Mouse (Mus musculus) adrenal gland, adult (tissue): ENCODE measurements around the gene Mdfic.

ENCODE experiments used
- DNase-seq, 2 experiments: peaks; one replicate each; pipeline ENCODE4 v3.0.0; 2022 to 2023; ENCODE audit warnings: low spot score in 1 of 2; ENCODE audit not compliant: inconsistent age in 2 of 2

The Mdfic gene

DNA sequence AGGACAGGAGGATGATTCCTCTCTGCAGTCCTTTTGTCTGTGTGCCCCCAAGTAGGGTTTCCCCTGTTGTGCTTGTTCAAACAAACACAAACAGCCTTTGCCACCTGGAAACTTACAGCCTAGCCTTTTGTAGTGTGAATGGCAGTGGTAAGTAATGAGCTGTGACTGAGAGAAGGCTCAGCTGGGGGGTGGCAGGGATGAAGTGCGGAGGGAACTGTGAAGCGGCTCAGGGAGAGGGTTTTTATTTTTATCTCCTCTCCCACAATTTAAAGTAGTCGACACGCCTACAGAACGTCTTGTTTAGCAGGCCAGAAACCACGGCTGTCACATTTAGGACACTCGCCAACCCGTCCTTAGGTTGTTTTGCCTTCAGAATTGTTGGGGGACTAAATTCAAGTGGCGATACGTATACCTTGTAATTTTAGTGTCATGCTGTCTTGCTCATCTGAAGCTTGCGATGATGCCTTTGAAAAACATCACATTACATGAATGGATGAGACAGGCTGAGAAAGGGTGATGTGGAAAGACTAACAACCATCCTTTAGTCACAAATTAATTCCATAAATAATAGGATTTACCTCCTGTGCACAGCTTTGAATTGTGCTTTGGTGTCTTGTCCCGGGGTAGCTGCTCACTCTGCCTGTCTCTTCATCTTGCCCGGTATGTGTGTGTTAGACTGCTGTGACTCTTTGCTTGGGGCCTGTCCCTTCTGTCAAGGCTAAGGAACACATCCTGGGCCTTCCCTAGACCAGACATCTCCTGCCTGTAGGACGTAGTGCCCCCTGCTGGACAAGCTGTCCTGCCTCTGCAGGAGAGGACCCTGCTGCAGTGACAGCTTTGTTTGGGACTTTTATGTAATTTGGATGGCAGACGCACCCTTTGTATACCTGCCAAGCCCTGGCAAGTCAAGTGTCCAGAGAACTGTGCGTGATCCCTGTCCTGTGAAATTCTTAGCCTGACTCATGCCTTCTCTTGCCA, 69.4 kb downstream of the Mdfic start:
- DNase-seq: peak; percentile 85 to 93

DNA sequence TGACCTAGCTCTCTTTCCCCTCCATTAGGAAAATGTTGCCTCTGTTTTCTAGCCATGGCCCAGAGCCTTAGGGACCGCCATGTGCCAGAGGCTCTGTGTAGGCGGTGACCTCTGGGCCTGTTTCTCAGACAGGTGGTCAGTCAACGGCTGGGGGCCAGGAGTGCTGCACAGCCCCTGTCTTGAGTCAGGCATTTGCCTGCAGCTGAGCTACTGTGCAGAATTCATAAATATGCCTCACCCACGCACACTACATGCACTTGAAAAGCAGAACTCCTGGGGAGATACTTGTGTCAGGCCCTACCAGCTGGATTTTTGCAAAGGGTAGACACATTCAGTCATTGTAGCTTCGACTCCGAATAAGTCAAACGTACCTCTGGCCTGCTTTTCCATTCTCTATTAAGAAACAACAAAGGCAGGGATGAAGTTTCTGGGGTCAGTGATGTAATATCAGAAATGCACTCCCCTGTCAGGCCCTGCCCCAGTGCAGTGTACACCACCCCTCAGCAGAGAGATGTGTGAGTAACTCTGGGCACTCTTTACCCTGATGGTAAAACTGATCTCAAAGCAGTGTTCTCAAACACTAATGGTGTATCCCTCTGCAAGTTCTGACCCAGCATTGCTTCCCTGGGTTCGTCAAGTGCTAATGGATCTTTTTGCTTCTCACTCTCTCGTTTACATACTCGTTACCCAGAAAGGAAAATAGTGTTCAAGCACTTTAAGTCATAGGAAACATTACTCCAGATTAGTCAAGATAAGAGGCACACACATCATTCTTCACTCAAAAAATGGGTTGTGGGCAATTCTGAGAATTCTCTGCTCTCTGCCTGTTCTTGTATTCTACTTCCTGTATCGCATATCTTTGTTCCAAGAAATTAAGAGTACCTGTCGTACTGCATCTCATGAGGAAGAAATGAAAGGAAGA, 72.5 kb downstream of the Mdfic start:
- DNase-seq: peak; percentile 26 to 77

DNA sequence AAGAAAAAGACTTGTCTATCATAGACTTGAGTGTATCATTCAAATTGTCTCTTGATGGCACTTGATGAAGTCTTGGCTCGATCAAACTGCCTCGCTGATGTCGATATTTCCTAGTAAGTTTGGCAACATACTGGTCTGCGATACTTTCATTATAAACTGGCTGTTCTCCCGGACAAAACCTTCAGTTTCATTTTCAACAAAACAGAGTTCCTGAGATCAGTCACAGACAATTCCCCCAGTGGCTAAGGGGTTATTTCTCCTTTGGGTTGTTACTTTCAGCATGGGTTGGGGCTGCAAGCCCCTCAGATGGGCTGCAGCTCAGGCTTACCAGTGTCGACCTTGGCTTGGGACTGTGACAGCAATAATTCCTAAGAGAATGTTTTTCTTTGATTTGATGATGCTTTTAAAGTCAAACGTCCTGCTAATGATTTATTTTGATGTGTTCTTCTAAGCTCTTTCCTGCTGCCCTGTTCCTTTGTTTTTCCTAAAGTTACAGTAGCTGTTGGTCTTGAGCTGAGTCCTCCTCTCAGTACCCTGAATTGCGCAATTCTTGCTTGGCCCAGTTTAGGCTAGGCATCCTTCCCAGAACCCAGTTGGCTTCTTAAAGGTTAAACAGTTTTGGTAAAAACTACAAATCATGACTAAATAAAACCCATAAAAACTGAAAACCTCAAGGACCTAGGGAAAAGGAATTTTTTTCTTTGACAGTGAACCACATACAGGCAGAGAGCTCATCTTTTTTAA, 73.3 kb downstream of the Mdfic start:
- peak; percentile 81 to 94 for DNase-seq

DNA sequence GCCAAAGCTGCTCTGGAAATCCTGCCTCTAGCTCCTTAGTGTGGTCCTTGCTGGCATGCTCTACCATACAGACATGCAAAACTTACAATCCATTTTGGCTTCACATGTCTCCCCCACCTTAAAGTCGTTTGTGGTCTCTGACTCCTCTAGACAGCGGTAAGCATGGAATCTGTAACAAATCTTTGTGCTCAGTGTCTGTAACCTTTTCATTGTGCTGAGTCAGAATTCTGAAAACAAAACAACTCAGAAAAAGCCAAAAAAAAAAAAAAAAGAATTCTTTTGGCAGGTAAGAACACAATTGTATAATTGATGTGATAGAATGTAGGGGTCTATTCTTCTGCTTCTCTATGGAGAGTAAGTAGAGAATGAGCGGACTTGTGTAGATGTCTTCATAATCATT, 74.3 kb downstream of the Mdfic start:
- DNase-seq: peak in 1 of 2 experiments; percentile 57

DNA sequence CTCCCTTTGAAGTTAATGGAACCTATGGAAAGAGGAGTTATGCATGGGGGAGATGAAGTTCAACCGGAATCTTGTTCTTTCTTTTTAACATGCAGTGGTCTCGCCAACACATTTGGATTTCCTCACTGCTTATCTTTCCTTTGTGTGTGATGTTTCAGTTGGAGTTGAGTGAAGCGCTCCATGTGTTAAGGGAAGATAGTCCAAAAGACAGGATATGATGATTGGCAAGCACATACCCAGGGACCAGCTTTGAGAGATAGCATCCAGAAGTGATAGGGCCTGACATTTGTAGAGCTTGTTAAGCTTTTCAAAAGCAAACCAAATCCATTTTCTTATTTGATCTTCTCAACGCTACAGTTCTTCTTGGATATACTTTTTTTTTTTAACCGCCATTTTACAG, 86.9 kb downstream of the Mdfic start:
- DNase-seq: no peak

DNA sequence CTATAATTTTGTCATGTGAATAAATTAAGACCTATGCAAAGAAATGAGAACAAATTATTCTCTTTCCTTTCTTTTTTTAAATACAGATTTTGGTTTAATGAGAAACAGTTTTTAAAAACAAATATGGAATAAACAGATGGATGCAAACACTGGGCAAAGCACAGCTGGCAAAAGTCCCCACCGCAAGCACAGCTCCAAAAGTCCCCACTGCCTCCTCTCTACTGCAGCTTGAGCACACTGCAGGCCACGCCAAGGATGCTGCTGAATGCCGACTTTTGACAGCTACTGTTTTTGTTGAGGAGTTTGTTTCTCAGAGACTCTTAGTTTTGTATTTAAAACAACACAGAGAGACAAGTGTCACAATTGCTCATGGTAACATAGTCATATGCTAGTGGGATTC, 104.8 kb downstream of the Mdfic start:
- DNase-seq: no peak

DNA sequence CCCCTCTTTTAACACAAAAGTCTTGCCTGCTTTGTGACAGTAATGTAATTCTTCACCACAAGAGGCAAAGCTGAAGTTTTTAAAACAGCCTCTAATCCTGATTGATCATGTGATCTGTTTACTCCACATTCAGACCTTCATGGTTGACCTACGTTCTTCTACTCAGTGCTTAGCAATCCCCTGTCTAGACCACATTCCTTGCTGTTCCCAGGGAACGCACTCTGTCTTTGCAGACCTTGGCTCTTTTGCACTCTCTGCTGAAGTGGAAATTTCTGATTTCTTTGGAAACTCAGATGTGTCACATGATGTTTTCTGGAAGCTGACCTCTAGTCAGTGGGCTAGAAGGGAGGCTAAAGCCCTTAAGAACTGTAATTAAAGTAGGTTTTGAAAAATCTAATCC, 109.4 kb downstream of the Mdfic start:
- DNase-seq: no peak

DNA sequence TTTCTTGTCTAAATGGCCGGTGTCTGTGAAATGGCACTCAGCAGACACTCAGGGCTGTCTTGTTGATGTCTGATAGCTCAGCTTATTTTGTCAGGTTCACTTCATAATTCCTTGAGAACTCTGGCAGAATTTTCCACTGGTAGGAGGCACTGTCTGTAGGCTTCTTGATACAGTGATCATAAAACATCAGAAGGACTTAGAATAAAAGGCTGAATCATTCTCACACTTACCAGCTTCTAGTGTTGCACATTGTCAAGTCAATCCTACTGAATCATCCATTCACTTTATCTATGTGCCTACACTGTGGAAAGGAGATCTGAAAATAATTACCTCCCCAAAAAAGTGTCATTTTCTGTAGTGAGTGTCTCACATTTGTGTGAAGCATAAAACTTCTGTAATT, 110.2 kb downstream of the Mdfic start:
- no peak for DNase-seq

DNA sequence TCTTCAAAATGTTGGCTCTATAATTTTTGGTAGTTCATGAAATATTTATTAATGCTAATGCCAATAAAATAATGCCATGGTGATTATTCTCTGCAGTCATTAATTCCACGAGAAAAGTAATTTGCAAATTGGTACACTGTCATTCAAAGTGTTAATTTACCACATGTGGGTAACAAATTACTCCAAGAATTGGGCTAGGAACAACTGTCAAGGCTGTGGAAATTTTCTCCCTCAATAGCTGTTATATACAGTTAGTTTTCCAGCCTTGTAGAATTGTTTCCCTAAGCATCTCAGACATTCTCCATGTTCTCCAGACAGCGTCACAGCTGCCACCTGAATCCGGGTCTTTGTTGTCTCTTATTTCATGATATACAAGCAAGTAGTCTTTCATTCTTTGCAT, 117.2 kb downstream of the Mdfic start:
- no peak for DNase-seq

DNA sequence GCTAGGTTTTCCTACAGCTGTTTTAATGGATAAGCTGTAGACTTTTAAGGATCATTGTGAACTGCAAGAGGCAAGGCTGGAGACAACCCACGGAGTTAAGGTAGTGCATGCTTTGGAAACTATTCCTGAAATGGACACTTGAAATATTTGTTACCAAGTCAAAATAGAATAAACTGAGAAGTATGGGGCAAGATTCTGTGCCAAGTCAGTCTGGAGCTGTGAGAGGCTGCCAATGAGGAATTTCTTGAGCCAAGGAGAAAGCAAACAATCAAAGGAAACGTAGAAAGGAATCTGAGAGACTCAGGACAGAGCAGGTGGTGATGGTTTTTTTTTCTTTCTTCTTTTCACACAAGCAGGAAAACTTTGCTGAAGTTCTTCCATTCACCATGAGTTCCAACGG, 119.4 kb downstream of the Mdfic start:
- no peak for DNase-seq

DNA sequence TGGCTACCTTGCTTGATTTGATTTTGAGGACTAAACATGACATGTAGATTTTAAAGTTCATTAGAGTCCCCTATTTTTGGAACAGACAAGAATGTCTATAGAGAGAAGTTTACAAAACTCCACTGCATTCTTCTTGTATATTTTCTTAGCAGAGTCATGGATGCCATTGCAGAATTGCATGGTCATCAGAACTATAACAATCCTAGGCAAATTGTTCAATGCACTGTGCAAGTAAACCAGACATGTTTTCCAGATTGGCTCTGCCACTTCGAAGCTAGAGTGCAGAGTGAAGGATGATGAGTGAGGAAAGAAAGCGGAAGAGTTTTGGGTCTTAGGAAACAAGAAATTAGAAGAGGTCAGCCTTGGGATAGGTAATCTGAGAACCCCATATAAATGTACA, 120.0 kb downstream of the Mdfic start:
- DNase-seq: no peak

DNA sequence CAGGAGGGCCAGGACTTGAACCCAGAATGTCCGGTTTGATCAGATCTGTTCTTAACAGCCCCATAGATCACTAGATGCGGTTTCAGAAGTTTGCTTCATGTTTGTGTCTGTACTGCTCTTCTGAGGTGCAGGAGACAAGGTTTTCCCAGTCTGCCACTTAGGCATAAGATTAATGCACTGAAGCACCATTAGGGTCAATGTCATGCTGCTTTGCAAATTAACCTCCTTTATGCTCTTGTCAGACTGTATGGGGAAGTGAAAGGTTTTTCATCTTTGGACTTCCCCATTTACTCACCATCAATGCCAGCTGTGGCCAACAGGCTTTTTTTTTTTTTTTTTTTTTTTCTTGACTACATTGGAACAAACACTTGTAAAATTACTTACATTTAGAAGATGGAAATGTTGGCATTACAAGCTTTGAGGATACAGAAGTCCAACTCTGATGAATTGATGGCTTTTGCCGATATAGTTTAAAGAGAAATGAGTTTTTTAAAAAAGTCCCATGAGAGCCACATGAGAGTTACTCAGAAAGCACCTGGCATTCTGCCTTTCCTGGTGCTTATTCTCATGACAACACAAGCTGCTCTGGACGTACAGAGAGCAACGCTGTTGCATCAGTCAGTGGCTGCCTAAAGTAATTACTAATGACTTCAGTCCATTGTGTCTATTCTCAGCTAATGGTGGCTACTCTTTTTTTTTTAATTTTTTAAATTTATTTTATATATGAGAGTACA, 121.2 kb downstream of the Mdfic start:
- peak in 1 of 2 experiments; percentile 24 for DNase-seq

DNA sequence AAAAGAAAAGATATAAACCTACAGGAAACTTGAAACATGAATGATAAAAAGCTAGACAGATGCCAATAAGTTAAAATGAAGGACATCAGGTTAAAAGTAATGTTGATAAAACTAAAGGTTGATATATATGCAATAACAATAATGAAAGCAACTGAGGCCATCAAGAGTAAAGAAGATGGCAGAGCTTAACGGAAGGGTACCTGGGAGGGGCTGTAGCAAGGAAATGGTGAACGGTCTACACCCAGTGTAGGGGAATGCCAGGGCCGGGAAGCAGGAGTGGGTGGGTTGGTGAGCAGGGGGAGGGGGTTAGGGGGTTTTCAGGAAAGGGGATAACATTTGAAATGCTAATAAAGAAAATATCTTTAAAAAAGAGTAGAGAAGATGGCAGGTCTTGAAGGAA, 122.8 kb downstream of the Mdfic start:
- DNase-seq: no peak

DNA sequence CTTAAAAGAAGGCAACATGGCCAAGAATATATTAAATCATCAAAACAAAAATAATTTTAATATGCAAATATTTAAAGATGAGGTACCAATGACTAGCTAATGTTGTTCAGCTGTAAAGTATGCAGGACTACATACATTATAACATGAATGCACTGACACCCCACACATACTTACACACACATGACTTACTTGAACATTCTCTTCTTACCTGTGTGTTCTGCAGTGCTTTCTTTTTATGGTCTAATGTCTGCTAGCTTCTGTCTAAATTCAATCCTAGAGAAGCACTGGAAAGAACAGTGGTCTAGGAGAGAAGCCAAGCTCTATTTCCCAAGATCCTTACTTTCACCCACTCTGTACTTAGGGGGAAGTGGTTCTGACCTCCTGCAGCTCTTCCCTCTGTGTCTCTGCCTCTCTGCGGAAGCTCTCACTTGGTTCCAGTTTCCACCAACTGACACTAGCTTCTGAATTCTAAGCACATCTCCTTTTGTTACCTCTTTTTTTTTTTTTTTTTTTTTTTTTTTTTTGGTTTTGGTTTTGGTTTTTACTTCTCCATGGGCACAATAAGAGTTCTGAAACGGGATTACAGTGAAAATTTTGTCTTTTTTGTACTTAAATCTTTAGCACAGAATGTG, 125.4 kb downstream of the Mdfic start:
- DNase-seq: peak in 1 of 2 experiments; percentile 26
